Mouse (Mus musculus) ZHBTc4 (cell line): ENCODE measurements around the gene Asap2.

Source experiments
- DNase-seq: peaks from one replicate; pipeline ENCODE4 v3.0.0-alpha.2; 2011; ENCODE audit warnings: low read depth, low spot score

The Asap2 gene

DNA sequence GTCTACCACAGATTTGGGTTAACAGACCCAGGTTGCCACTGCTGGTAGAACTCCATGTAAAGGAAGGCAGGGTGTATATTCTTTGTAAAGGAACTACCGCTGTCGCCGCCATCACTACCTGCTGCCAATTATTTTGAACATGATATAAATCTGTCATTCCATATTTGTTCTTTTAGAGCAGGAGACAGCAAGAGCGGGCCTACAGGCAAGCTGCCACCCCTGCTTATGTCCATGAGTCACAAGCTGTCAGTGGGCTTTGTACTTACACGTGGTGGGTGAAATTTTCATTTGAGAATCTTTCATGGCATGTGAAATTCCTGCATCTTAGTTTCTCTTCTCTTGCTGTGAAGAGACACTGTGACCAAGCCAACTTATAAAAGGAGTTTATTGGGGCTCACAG lies 273.0 kb downstream of the Asap2 start:
- DNase-seq: no peak

GRCm38 (mm10) chr12:21264241-21264640 lies 274.0 kb downstream of the Asap2 start:
- no peak for DNase-seq

DNA sequence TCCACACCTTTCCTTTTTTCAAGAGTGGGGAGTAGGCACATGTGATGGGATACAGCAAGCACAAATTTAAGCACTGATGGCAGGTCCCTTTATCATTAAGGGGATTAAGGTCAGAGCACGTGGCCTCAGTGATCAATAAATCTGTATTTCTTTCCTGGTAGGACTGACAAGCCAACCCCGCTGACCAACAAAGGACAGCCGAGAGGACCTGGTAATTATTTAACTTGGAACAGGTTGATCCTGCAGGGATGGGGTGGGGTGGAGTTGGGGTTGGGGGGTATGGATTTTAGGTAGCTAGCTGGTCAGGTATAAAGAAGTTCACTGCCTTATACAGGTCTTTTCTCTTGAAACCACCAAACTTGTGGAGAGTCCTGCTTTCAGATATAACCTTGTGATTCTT lies 274.7 kb downstream of the Asap2 start:
- no peak for DNase-seq

DNA sequence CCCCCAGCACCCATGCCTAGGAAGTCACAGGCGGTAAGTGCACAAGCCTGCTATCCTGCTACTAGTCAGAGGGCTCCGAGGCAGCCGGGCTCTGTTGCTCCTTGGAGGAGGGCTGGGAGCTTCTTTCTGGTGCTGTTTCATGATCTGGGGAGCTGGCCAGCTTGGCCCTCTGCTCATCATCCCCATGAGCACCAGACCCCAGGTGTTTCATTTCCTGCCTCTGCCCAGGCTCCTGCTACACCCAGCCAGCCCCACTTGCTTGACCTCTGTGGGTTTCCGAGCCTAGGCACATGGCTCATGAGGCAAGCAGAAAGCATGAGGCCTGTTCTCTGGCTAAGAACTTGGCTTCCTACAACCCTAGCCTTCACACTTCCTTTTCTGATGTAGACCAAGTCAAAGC lies 275.2 kb downstream of the Asap2 start:
- DNase-seq: no peak

DNA sequence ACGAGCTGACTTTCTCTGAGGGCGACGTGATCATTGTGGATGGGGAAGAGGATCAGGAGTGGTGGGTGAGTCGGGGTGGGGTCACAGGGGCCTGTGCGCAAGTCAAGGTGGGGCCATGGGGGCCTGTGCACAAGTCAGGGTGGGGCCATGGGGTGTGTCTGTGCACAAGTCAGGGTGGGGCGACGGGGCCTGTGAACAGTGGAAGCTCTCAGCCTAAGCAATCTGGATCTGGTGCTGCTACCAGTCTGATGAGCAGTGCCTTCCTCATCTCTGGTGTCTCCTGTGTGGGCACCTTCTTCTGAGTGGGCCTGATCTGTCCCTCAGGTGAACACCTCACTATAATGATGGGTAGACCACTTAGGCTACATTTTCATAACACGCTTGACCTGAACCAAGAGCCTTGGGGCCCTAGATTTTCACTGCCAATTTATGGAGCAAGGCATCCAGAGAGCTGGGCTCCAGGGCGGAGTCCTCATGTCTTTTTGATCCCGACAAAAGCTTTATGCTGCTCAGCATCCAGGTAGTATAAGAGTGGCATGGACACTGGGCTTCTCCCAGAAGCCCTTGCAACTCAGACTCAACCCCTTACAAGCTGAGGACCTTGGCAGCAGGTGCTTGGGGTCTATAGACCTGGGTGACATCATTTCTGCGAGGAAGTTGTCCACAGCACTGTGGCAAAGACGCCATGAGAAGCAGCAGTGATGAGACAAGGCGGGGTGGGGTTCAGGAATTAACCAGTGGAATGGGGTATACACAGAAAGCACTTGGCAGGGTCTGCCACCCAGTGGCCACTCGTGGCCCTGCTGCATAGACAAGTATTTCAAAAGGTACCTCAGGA lies 275.9 kb downstream of the Asap2 start:
- DNase-seq: peak; percentile 83

DNA sequence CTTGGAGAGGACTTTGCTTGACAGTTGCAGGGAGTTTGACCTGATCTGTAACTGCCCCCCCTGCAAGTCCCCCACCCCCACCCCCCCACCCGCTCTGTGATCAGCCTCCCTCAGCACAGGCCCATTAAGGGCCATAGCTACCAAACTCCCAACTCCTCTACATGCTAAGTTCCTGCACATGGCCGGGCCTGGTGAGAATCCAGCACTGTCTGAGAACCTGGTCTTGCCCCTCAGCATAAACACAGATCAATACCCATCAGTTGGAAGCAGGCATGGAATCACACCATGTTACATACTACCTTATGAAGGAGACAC lies 276.5 kb downstream of the Asap2 start:
- DNase-seq: no peak

GRCm38 (mm10) chr12:21268083-21268616 lies 277.9 kb downstream of the Asap2 start:
- DNase-seq: no peak

DNA sequence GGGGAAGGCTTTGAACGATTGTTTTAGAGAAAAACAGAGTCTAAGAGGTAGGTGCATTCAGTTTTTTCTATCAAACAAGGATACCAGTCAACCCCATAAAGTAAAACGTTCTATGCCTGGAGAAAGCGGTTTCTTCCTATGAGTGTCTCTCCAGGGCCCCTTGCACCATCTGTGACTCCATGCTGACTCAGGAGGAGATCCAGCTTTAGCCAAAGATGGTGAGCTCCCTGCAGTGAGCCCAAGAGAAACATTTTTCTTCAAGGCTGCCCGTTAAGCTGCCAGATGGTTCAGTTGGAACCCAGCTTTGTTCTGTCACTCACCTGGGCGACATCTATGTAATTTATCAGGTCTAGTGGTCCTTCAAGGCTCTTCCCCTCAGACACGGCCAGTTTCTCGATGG lies 284.2 kb downstream of the Asap2 start:
- DNase-seq: no peak

- no peak for DNase-seq
These were observed 287.1 kb downstream of the Asap2 start for GRCm38 (mm10) chr12:21277352-21277864.

GRCm38 (mm10) chr12:21284761-21285441 lies 294.6 kb downstream of the Asap2 start, which contains the start of gene Cpsf3:
TSS of gene Cpsf3 (plus strand) at chr12:21285391.
- DNase-seq: no peak

DNA sequence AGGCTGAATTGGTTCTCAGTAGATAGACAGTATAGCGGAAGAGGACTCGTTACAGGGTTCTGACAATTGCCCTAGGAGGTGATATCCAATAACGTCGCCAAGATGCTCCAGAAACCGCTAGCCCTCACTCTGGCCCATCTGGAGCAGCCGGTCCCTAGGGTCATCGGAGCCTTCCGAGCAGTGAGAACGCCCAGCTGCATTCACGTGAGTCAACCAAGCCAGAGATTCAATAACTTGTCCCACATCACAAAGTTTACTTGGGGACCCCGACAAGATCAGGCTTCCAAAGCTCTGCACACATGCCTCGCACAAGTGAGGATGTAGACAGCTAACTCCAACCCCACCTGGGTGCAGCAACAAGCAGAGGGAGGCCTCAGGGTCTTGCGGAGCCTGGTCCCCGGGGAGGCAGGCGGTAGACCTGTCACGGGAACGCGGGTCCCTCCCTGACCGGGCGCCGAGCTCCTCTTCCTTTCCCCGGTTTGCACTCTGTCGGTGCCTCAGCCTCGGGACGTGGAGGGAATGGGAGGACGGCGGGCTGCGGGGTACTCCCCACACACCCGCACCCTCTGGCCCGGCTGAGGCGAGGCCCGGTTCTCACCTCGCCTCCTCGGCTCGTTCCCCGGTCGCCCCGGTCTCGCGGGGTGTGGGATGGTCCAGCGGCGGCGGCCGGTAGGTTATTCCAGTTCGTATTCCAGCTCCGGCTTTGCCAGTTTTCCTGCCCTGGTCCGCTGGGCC lies 295.4 kb downstream of the Asap2 start:
- DNase-seq: no peak

DNA sequence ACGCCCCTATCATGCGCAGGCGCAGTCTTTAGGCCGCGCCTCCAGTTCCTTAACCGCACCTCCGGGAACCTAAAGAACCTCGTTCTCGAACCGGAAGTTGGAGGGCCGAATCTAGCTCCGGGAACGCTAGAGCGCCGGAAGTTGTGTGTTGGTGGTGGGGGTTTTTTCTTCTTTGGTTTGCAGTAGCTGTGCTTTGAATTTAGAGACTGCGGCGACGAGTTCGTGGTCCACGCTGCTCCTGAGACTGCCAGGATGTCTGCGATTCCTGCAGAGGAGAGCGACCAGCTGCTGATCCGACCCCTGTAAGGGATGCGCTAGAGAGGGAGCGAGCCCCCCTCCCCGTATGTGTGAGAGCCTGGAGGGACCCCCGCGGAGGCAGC lies 296.0 kb downstream of the Asap2 start, which contains the start of gene Itgb1bp1:
Itgb1bp1 (minus strand) TSS at position 42 of the 380 bp plus-strand sequence.
- DNase-seq: peak; percentile 100

- peak; percentile 55 for DNase-seq
These were observed 296.7 kb downstream of the Asap2 start for GRCm38 (mm10) chr12:21286712-21287650.

DNA sequence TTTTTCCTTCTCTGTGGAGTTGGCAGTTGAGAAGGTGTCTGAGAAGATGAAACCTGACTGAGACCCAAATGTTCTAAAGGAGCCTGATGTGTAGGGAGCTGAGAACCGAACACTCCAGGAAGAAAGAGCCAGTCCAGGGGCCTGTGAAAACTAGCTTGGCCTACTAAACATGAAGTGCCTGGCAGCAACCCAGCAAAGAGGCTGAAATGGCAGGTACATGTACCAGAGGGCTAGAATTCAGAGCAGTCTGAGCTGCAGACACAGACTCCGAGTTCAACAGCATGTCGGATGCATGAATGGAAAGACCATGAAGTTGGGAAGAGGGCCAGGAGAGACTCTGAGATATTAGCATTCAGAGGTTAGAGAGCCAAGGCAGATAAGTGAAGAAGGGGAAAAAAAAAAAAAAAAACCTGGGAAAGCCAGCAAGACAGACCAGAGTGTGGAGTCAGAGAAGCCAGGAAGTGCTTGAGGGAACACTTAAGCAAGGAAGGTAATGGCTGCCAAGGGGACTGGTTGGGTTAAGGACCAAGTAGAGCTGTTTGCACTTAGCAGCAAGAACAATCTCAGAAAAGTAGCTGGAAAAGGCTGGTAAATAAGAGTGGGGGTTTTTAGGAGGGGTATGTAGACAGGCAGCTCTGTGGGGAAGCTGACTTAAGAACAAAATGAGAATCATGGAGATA lies 298.6 kb downstream of the Asap2 start:
- DNase-seq: no peak

- DNase-seq: no peak
These were observed 299.4 kb downstream of the Asap2 start for GRCm38 (mm10) chr12:21289651-21290050.

GRCm38 (mm10) chr12:21298856-21299255 lies 308.6 kb downstream of the Asap2 start:
- DNase-seq: no peak

DNA sequence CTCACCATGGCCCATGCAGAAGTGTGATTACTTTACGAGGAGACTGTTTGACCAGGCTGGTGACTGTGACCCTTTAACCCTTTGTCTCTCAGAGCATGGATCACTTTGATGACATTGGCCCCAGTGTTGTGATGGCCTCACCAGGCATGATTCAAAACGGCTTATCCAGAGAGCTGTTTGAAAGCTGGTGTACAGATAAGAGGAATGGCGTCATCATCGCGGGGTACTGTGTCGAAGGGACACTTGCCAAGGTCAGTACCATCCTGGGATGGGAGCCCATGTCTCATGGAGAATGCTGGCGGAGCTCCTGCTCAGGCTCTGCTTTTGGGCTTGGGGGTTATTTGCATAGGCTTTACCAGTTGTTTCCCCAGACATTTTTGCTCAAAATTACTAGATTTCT lies 311.1 kb downstream of the Asap2 start:
- DNase-seq: no peak

GRCm38 (mm10) chr12:21301932-21302331 lies 311.7 kb downstream of the Asap2 start:
- no peak for DNase-seq

- no peak for DNase-seq
These were observed 312.1 kb downstream of the Asap2 start for GRCm38 (mm10) chr12:21302361-21302783.

DNA sequence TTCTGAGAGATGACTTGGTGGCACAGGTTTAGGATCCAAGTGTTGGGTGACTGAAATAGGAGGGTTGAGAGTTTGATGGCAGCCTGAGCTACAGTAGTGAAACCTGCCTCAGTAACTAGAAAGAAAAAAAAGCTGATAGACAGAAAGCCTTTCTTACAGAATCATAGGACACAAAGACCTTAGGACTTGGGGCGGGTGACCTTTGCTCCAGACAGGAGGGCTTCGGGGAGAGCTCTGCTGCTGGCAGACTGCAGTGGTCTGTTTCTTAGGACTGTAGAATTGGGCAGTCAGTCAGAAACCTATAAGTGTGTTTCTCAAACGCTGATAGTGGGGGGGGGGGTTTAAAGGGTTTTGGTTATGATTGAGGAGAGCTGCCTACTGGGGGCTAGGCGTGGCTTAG lies 315.5 kb downstream of the Asap2 start:
- DNase-seq: no peak
